Mouse (Mus musculus): ENCODE data around the gene Prkab2.

Gene Prkab2

DNA sequence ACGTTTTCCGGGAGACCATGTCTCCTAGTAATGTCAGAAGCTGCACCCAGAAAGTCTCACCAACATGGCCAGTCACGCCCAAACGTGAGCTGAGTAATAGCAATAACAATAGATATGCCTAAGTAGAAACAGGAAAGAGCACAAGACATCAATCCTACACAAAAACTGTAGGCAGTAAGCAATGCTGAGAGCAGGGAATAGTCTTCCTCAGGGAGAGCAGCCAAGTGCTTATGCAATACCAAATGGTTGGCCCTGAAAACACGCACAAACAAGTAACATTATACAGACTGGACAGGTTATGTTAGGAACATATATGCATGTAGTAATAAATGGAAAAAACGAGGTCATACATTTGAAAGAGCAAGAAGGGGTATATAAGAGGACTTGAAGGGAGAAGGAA, 8.5 kb upstream of the Prkab2 start:
- no peak for DNase-seq (ENCODE audit: low spot score)

- DNase-seq (ENCODE audit: low spot score), result no peak
Measured at GRCm38 (mm10) chr3:97651604-97652003, 6.4 kb upstream of the Prkab2 start.

DNA sequence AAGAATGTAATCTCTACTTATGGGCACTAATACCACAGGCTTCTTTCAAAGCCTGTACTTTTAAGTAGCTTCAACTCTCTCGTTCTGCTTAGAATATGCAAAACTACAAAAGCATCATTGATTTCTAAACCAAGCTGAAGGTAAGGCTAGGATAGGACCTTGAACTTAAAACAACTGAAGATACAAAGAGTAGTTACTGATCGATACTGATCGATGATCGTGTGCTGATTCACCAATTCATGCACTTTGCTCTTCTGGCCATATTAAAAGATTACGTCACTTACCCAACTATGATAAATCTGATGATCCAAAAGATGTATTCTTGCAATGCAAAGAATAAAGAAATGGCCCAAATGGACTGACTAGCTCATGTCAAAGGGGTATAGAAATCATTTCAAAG, 4.2 kb upstream of the Prkab2 start:
- no peak for DNase-seq (ENCODE audit: low spot score)

DNA sequence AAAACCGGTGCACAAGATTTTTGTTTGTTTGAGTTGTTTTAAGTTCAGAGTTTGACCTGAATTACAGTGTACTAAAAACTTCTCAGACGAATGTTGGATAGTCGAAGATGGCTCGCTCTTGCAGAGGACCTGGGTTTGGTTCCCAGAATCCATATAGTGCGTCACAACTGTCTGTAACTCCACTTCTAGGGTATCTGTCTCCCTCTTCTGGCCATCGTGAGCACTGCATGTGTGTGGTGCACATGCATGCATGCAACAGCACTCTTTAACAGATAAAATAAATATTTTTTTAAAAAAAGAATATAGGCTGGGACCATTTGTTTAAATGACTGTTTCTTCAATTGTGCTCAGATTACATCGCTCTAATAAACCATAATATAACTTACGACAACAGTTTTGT, 3.1 kb upstream of the Prkab2 start:
- no peak for DNase-seq (ENCODE audit: low spot score)

DNA sequence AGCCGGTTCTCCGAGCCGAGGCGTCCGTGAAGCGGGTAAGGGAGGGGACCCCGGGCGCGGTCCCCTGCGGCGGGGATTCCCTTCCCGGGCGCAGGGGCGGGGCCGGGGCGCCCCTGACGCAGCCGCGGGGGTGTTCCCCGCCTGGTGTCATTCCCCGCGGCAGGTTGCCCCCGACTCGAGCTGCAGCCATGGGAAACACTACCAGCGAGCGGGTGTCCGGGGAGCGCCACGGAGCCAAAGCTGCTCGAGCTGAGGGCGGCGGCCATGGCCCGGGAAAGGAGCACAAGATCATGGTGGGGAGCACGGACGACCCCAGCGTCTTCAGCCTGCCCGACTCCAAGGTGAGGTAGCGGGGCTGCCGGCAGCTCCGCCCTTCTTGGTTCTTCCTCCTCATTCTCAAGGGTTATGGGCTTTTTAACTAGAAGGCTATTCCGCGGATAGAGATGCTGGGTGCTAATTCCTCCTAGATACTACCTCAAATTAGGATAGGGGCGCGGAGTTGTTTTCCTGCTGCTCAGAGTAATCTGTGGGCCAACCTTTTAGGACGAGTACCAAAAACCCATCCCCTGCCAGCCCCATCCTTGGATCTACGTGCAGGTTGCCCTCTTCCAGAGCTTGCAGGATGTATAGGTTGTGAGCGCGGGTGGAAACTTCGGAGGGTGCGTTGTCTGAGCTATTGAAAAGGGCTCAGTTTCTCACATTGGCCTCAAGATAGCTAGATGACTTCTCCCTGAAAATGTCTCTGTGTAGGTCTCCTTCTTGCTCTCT, 617 bp downstream of the Prkab2 start:
- peak; percentile 74 for DNase-seq (ENCODE audit: low spot score)

DNA sequence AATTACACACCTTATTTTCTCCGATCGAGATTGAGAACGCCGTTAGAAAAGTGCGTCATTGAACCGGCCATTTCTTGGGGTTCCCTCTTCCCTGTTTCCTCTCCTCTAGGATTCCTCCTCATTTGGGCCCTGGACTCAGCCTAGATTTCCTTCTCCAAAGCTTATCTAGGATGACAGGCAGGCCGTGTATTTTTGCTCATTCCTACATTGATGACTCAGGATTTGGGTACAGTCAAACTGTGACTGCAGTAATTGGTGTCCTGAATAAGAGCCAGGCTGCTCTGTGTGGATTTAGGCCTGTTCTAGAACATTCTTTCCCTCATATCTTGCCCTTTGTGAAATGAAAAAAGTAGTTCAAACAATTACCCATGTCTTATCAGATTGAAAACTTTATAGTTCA, 1.8 kb downstream of the Prkab2 start:
- no peak for DNase-seq (ENCODE audit: low spot score)

GRCm38 (mm10) chr3:97661206-97661605, 3.2 kb downstream of the Prkab2 start:
- peak; percentile 53 for DNase-seq (ENCODE audit: low spot score)

DNA sequence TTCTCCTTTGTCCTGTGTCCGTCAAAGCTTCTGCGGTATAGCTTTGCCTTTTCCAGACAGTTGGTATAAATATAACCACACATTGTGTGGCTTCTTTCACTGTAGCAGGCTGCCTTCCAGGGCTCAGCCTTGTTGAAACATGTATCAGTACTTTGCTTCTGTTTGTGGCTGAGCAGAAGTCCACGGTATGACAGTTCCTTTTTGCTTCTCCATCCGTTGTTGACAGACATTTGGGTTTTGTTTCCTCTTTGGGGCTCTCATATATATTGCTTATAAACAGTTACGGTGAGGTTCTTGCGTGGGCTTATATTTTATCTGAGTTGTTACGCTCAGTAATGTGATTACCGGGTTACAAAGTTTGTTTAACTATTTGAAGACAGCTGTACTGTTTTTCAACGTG, 7.5 kb downstream of the Prkab2 start:
- DNase-seq (ENCODE audit: low spot score), result no peak

GRCm38 (mm10) chr3:97666154-97666553, 8.2 kb downstream of the Prkab2 start:
- no peak for DNase-seq (ENCODE audit: low spot score)

DNA sequence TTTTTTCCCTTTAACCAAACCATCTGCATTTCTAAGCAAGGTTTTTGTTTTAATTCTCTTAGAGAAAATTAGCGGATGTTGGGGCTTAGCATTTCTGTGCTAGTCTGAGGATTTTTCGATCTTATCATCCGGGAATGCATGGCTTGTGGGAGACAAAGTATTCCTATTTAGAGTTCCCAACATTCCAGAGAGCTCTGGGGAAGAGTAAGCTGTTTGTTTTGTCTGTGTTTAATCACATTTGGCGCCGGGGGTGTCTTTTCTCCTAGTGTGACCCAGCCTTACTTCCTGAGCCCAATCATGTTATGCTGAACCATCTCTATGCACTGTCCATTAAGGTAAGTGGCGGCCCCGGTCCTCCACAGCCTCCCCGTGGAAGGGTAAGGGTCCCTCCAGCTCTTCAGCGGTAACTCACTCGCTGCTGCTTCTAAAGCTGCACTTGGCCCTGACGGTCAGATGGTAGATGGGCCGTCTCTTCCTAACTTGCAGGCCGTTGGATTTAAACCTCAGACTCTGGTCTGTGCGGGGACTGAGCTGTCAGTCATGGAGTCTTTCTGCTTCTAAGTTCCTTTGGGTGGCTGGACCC, 9.2 kb downstream of the Prkab2 start:
- peak; percentile 26 for DNase-seq (ENCODE audit: low spot score)

DNA sequence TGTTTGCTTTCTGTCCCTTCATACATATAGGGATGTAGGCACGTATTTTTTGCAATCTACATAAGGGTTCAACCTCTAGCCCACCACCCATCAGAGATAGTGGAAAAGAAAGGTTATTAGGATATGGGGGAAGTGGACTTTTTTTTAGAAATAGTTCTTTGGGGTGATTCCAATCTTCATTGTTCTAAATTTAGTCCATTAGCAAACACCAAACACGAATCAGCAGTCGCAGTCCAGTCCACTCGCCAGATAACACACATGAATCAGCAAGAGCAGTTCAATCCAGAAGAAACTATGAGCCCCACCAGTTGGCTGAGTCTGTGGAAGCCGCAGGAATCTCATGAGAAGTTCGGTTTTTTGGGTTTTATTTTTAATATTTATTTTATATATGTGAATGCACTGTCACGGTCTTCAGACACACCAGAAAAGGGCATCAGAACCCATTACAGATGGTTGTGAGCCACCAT, 16.7 kb downstream of the Prkab2 start, which contains the start of gene Gm17651:
Gm17651 (minus strand) TSS at position 51 of the 467 bp plus-strand sequence.
- DNase-seq (ENCODE audit: low spot score), result no peak

DNA sequence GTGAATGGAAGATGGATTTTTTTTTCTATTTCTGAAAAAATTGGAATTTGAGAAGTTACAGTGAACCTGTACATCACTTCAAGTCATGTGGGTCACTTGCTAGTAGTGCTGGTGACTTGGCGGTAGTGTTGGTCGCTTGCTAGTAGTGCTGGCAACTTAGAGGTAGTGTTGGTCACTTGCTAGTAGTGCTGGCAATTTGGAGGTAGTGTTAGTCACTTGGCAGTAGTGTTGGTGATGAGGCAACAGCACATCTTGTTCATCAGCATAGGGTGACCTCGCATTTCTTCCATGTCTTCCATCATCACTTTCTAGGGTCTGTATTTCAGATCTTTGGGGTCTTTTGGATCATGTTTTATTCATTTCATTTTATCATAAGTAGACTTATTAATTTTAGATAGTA, 18.1 kb downstream of the Prkab2 start:
- DNase-seq (ENCODE audit: low spot score), result no peak

- DNase-seq (ENCODE audit: low spot score), result no peak
Measured at GRCm38 (mm10) chr3:97678416-97678815, 20.4 kb downstream of the Prkab2 start.

DNA sequence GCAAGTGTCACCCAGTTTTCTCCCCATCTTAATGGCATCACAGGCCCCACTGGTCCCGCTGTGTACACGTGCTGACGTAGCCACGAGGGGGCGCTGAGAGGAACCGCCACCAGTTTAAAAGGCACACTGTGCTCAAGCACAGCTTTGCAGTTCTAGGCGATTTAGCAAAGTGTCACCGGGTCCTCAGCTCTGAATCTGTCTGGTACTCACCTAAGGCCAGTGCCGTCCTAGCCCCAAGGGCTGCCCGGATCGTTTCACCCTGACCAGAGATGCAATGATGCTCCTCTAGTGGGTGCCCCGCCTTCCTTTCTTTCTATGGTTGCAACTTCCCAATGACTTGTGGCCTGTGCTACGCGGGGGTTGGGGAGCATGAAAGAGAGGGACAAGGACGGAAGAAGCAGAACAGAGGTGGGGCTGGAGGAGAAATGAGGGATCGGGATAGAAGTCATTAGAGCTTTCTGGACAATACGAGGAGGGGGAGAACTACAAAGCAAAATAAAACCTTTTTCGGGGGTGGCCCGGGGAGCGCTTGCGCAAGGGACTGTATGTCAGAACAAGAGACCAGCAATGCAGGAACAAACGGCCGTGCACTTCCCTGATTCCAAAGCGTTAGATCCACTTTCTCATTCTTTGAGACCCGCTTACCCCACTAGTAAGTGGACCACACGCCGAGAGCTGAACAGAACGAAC, 22.8 kb downstream of the Prkab2 start:
- peak; percentile 54 for DNase-seq (ENCODE audit: low spot score)

GRCm38 (mm10) chr3:97681321-97682158, 23.5 kb downstream of the Prkab2 start:
- peak; percentile 60 for DNase-seq (ENCODE audit: low spot score)

DNA sequence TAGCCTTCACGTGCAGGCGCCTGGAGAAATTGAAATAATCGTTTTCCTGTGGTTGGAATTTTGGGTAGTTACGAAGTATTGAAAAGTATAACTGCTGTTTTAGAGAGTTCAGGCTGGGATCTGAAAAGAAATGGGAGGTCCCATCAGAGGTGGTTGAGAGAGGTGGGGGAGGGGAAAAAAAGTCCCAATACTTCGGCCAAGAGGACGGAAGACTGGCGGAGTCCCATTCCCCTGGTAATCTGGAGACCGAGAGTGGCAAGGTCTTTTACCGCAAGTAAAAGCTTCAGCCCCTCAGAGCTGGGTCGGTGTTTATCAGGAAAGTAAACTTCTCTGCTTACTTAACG, 24.1 kb downstream of the Prkab2 start:
- DNase-seq (ENCODE audit: low spot score), result no peak

DNA sequence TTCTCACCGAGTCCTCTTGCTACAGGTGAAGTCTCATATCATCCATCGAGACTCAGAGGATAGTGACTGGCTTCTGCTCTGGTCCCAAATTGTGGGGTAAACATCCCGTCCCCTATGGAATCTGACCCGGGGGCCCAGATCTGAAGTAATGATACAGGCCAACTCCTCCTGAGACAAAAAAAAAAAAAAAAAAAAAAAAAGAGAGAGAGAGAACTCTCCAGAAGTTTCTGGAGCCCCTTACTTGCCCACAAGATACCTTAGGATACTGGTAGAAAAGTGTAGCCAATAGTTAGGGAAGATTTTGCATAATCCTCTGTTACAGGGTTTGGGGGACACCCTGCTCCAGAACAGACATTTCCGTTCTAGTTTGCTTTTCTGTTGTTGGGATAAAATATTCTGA, 24.6 kb downstream of the Prkab2 start:
- no peak for DNase-seq (ENCODE audit: low spot score)

- DNase-seq (ENCODE audit: low spot score), result no peak
Measured at GRCm38 (mm10) chr3:97683560-97684195, 25.7 kb downstream of the Prkab2 start.

DNA sequence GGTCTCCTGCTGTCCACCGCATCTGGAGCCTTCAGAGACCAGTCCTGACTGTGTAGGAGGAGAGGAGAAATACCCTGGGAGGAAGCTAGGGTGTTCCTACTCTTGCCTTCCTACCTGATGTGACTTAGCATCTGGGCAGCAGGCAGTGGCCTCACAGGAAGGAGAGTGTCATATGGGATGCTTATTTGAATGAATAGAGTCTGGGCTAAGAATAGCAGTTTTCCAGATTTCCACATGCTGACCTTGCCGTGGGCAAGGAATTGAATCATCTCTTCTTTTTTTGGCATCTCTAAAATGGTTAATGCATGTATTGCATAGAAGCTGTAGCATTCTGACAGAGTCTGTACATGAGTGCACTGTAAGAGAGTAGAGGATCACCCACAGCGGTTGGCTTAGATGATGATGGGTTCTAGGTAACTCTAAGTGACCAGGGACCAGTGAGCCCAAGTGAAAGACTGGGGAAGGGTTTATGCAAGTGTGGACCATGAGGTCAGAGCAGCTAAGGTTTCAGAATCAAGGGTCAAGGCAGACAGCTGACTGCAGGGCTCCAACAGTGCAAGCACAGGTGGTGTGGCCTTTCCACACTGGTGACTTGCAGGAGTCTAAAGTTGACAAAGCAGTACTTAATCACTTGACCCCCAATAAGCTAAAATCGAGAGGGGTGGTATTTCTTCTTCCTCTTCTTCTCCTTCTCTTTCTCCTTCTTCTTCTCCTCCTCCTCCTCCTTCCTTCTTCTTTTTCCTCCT, 28.6 kb downstream of the Prkab2 start:
- no peak for DNase-seq (ENCODE audit: low spot score)

- DNase-seq (ENCODE audit: low spot score), result no peak
Measured at GRCm38 (mm10) chr3:97689289-97689688, 31.3 kb downstream of the Prkab2 start.

GRCm38 (mm10) chr3:97690590-97690989, 32.6 kb downstream of the Prkab2 start:
- DNase-seq (ENCODE audit: low spot score), result no peak
